10 mouse cellular contexts compared by ENCODE assay signal in the genomic region with DNA sequence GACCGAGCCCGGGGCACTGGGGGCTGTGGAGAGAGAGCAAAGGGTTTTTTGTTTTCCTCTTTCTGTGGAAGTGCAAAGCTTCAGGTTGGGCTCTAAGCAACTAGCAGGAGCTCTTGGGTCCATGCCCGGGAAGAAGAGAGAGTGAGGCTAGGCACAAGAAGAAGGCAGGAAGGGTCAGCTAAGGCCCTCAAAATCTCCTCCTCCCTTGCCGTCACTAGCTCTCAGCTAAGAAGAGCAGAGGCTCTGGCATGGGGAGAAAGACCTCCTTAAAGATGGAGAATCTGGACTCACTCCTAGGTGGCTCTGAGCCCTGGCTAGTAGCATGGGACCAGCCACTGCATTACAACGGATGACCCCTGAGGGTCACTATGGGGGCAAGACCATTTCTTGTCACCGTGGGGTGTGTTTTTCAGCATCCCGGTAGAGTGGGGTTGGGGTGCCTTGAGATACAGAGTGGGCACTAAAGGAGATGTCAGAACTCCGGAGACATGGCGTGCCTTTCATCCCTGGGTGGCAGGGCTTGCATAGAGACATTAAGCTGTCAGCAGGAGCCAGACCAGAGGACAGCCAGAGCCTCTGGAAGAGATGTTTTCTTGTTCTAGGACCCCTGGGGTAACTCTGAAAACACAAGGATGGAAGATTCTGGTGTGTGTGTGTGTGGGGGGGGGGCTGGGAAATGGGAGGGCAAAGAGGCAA. TPM values are rescaled to one million over a fixed set of nuclear protein-coding genes. Genes with fewer than 3 reads are reported as not detected.
DNase-seq lines count a peak whose midpoint lies in the region; ATAC-seq lines count a peak whose summit lies in the region.
"Had no signal": no experiment of that assay in that cellular context is flagged by ENCODE, and none has a peak within 500 bp of the region (broad histone marks: within the 10 kb centered on the region; RNA-seq: fewer than 3 reads in every experiment).

No protein-coding gene starts in this region.

- 32% methylated on average over 9 of the region's 9 CpGs for WGBS in hindbrain, embryonic 11.5 days
- WGBS in hindbrain, embryonic 12.5 days = 36% methylated on average over 9 of the region's 9 CpGs

- no peak; the same call in 1 of the 2 replicates for ATAC-seq in hindbrain, embryonic 11.5 days (ENCODE audit: low FRiP score)
- ATAC-seq in hindbrain, embryonic 12.5 days (ENCODE audit: low FRiP score) = no peak
- ATAC-seq: Patski had no signal

- H3K27me3 ChIP-seq in hindbrain, embryonic 11.5 days (ENCODE audit: control insufficient read depth, insufficient read depth, low read length) = no peaks in the 10 kb centered on the region
- H3K27me3 ChIP-seq in hindbrain, embryonic 12.5 days = no peaks in the 10 kb centered on the region; the same call in 1 of the 2 replicates
- H3K27me3 ChIP-seq: embryonic facial prominence, embryonic 15.5 days; Patski had no signal

- H3K4me2 ChIP-seq in hindbrain, embryonic 11.5 days (replicated peaks; ENCODE audit: low read depth, low read length) = no peak overlapping the region
- no peak overlapping the region for H3K4me2 ChIP-seq in hindbrain, embryonic 12.5 days (replicated peaks)
- H3K4me2 ChIP-seq: embryonic facial prominence, embryonic 15.5 days had no signal

- no peak overlapping the region for H3K4me3 ChIP-seq in hindbrain, embryonic 11.5 days (ENCODE audit: low read depth, low read length)
- H3K4me3 ChIP-seq in hindbrain, embryonic 12.5 days = no peak overlapping the region
- H3K4me3 ChIP-seq in brown adipose tissue, adult 24 weeks (ENCODE audit: insufficient read depth, low read depth, low read length) = no peak overlapping the region
- H3K4me3 ChIP-seq: embryonic facial prominence, embryonic 15.5 days had no signal

- H3K27ac ChIP-seq in hindbrain, embryonic 11.5 days (ENCODE audit: low read depth, low read length) = no peak overlapping the region
- no peak overlapping the region for H3K27ac ChIP-seq in hindbrain, embryonic 12.5 days
- H3K27ac ChIP-seq in brown adipose tissue, adult 24 weeks (replicated peaks; ENCODE audit: low read depth, low read length) = peak overlapping the region; percentile 91
- H3K27ac ChIP-seq: embryonic facial prominence, embryonic 15.5 days had no signal

- peak; percentile 27 for DNase-seq in hindbrain, embryonic 11.5 days (ENCODE audit: low spot score)
- DNase-seq in heart, adult 9 months (ENCODE audit: low spot score in 2 of 2) = peak; percentile 30 to 45
- peak; percentile 44 for DNase-seq in kidney, postnatal 25 days
- peak; percentile 51 for DNase-seq in right cerebral cortex, postnatal 4 days
- DNase-seq in urinary bladder, postnatal 36 days (ENCODE audit: low spot score in 2 of 2) = no peak
- DNase-seq in natural killer cell, adult 2 months (ENCODE audit: low spot score in 2 of 2) = no peak

- H3K36me3 ChIP-seq in hindbrain, embryonic 11.5 days (ENCODE audit: control insufficient read depth, insufficient read depth, low read length) = no peaks in the 10 kb centered on the region
- no peaks in the 10 kb centered on the region for H3K36me3 ChIP-seq in hindbrain, embryonic 12.5 days
- H3K36me3 ChIP-seq: embryonic facial prominence, embryonic 15.5 days had no signal

- peaks cover 12% of the 10 kb centered on the region for H3K4me1 ChIP-seq in hindbrain, embryonic 11.5 days (replicated peaks; ENCODE audit: control insufficient read depth, insufficient read depth, low read length)
- peaks cover 42% of the 10 kb centered on the region for H3K4me1 ChIP-seq in hindbrain, embryonic 12.5 days
- H3K4me1 ChIP-seq in brown adipose tissue, adult 24 weeks (ENCODE audit: control insufficient read depth, insufficient read depth, insufficient read length, low read length) = peaks cover 9% of the 10 kb centered on the region

- no peak overlapping the region for H3K9ac ChIP-seq in hindbrain, embryonic 11.5 days (ENCODE audit: low read depth, low read length)
- H3K9ac ChIP-seq in hindbrain, embryonic 12.5 days = no peak overlapping the region
- H3K9ac ChIP-seq: embryonic facial prominence, embryonic 15.5 days had no signal

- no peaks in the 10 kb centered on the region for H3K9me3 ChIP-seq in hindbrain, embryonic 11.5 days (ENCODE audit: control insufficient read depth, low read length)
- no peaks in the 10 kb centered on the region for H3K9me3 ChIP-seq in hindbrain, embryonic 12.5 days (replicated peaks)
- H3K9me3 ChIP-seq: embryonic facial prominence, embryonic 15.5 days had no signal

RNA-seq across cellular contexts. Expression of a gene that starts 54.8 kb away (rescaled TPM):
- 64.5 and 68.6 TPM in 2 replicates for polyA plus RNA-seq in hindbrain, embryonic 11.5 days (2014; fragmentation: Nextera tagmentation; extraction: Ambion mirVana)
- 98.7 and 106 TPM in 2 replicates for polyA plus RNA-seq in hindbrain, embryonic 12.5 days (2016; fragmentation: Nextera tagmentation; extraction: Ambion mirVana)
- 8.7 and 16.3 TPM in 2 replicates for polyA plus RNA-seq in brown adipose tissue, adult 24 weeks (2012; ENCODE audit: insufficient read depth, insufficient read length, missing spikeins)

Comparison
In these comparisons a context has a peak if more than half of its experiments do, and no peak if none do; other contexts are left out.
1. DNase-seq: peak in hindbrain, embryonic 11.5 days (single experiment), heart, adult 9 months (2 of 2), kidney, postnatal 25 days (2 of 2) and right cerebral cortex, postnatal 4 days (single experiment); none in urinary bladder, postnatal 36 days (0 of 2) and natural killer cell, adult 2 months (0 of 2).